Mouse (Mus musculus) common myeloid progenitor, adult 5-6 weeks (primary cell): ENCODE results near the gene Gnb4. TPM values are rescaled to one million over a fixed set of nuclear protein-coding genes. Genes with fewer than 3 reads are reported as not detected.

Source experiments
- ATAC-seq: replicated peaks from 2 replicates; pipeline ENCODE4 v1.8.0; 2016; ENCODE audit warnings: low read depth, mild to moderate bottlenecking, moderate TSS enrichment, inconsistent platforms; ENCODE audit not compliant: poor library complexity, severe bottlenecking
- total RNA-seq: library from RNA; stranded (forward); fragments of 200-1000, 187-1606 nt; gene quantifications from 2 replicates; pipeline ENCODE4 v1.2.3, GENCODE M21; 2017

Gnb4 gene
- total RNA-seq, 1 experiment from 2014 or later = 32.8 TPM

GRCm38 (mm10) chr3:32616006-32616330 lies 417 bp downstream of the Gnb4 start:
- no peak for ATAC-seq

- no peak for ATAC-seq
Measured at GRCm38 (mm10) chr3:32615376-32615775, 1.0 kb downstream of the Gnb4 start.

GRCm38 (mm10) chr3:32614786-32615185 lies 1.6 kb downstream of the Gnb4 start:
- no peak for ATAC-seq

GRCm38 (mm10) chr3:32611606-32612170 lies 4.7 kb downstream of the Gnb4 start:
- no peak for ATAC-seq

GRCm38 (mm10) chr3:32610560-32610959 lies 5.8 kb downstream of the Gnb4 start:
- peak; percentile 84 for ATAC-seq

GRCm38 (mm10) chr3:32609233-32609632 lies 7.2 kb downstream of the Gnb4 start:
- ATAC-seq = no peak

- ATAC-seq = peak; percentile 43
Measured at GRCm38 (mm10) chr3:32601055-32601454, 15.3 kb downstream of the Gnb4 start.

- peak; percentile 31; the same call in 1 of the 2 replicates for ATAC-seq
Measured at GRCm38 (mm10) chr3:32599328-32599727, 17.1 kb downstream of the Gnb4 start.

- no peak for ATAC-seq
Measured at GRCm38 (mm10) chr3:32595080-32595479, 21.3 kb downstream of the Gnb4 start.

GRCm38 (mm10) chr3:32586274-32586673 lies 30.1 kb downstream of the Gnb4 start:
- no peak for ATAC-seq

- no peak for ATAC-seq
Measured at GRCm38 (mm10) chr3:32583489-32583888, 32.9 kb downstream of the Gnb4 start.

- ATAC-seq = 0 out of 2 replicates have a peak, but pooled peaks have one; percentile 52
Measured at GRCm38 (mm10) chr3:32581911-32582310, 34.5 kb downstream of the Gnb4 start.

- no peak for ATAC-seq
Measured at GRCm38 (mm10) chr3:32580738-32581137, 35.6 kb downstream of the Gnb4 start.

GRCm38 (mm10) chr3:32578772-32579171 lies 37.6 kb downstream of the Gnb4 start:
- no peak for ATAC-seq

- ATAC-seq = no peak
Measured at GRCm38 (mm10) chr3:32575151-32575550, 41.2 kb downstream of the Gnb4 start.

- no peak for ATAC-seq
Measured at GRCm38 (mm10) chr3:32573881-32574280, 42.5 kb downstream of the Gnb4 start.

GRCm38 (mm10) chr3:32573086-32573485 lies 43.3 kb downstream of the Gnb4 start:
- no peak for ATAC-seq

GRCm38 (mm10) chr3:32563401-32563800 lies 53.0 kb downstream of the Gnb4 start:
- no peak for ATAC-seq

- ATAC-seq = peak; percentile 91
Measured at GRCm38 (mm10) chr3:32553061-32553460, 63.3 kb downstream of the Gnb4 start.

- ATAC-seq = no peak
Measured at GRCm38 (mm10) chr3:32538091-32538490, 78.3 kb downstream of the Gnb4 start.

GRCm38 (mm10) chr3:32537556-32537955 lies 78.8 kb downstream of the Gnb4 start:
- no peak for ATAC-seq

GRCm38 (mm10) chr3:32535692-32536091 lies 80.7 kb downstream of the Gnb4 start:
- 0 out of 2 replicates have a peak, but pooled peaks have one; percentile 25 for ATAC-seq
